12 mouse cellular contexts compared by ENCODE assay signal in genomic region chr8:26659381-26659780, GRCm38 (mm10).
DNase-seq lines count a peak whose midpoint lies in the region; ATAC-seq and TF ChIP-seq lines count a peak whose summit lies in the region.
"Had no signal": no experiment of that assay in that cellular context is flagged by ENCODE, and none has a peak within 500 bp of the region (broad histone marks: within the 10 kb centered on the region; RNA-seq: fewer than 3 reads in every experiment).

No protein-coding gene starts in this region.

- H3K4me2 ChIP-seq in embryonic facial prominence, embryonic 11.5 days (ENCODE audit: low read depth, low read length) = no peak overlapping the region
- H3K4me2 ChIP-seq: midbrain, embryonic 15.5 days had no signal

- DNase-seq in embryonic facial prominence, embryonic 11.5 days (ENCODE audit: low spot score) = peak; percentile 43
- no peak for DNase-seq in embryonic facial prominence, embryonic 10.5 days (ENCODE audit: low spot score)
- DNase-seq in liver, adult 2 months (ENCODE audit: extremely low read depth, low read depth, low spot score) = peak; percentile 7
- no peak for DNase-seq in liver
- no peak for DNase-seq in brain, embryonic 14.5 days (ENCODE audit: low read depth)
- peak; percentile 41 for DNase-seq in lung, postnatal 36 days
- no peak for DNase-seq in Muller cell, postnatal 12 days (ENCODE audit: inconsistent ontology term)
- DNase-seq in heart, postnatal 10 days = no peak
- DNase-seq: heart, postnatal 4 days; right cerebral cortex, postnatal 4 days had no signal

- no peak overlapping the region for H3K27ac ChIP-seq in embryonic facial prominence, embryonic 11.5 days (replicated peaks; ENCODE audit: low read depth, low read length)
- H3K27ac ChIP-seq in embryonic facial prominence, embryonic 10.5 days (replicated peaks) = no peak overlapping the region
- no peak overlapping the region for H3K27ac ChIP-seq in liver, adult 2 months (replicated peaks; ENCODE audit: insufficient read depth, low read depth, low read length)
- H3K27ac ChIP-seq: midbrain, embryonic 15.5 days had no signal

- no peaks in the 10 kb centered on the region for H3K79me2 ChIP-seq in liver, adult 2 months (ENCODE audit: control insufficient read depth, insufficient read depth, low read length)

- TF ChIP-seq POLR2A in liver, adult 2 months (IDR thresholded peaks at IDR 0.05; ENCODE audit: extremely low read depth, insufficient read depth, low read length) = no peak
- no peak for TF ChIP-seq POLR2A in brain, embryonic 14.5 days (IDR thresholded peaks at IDR 0.05; ENCODE audit: borderline replicate concordance, extremely low read depth, insufficient read depth, insufficient read length, poor library complexity, severe bottlenecking)

- no peak overlapping the region for H3K4me3 ChIP-seq in embryonic facial prominence, embryonic 11.5 days (ENCODE audit: low read depth, low read length)
- no peak overlapping the region for H3K4me3 ChIP-seq in embryonic facial prominence, embryonic 10.5 days
- H3K4me3 ChIP-seq in liver, adult 2 months (ENCODE audit: insufficient read depth, low read depth, low read length) = no peak overlapping the region
- H3K4me3 ChIP-seq: midbrain, embryonic 15.5 days had no signal

- H3K9ac ChIP-seq in embryonic facial prominence, embryonic 11.5 days (replicated peaks; ENCODE audit: low read length) = no peak overlapping the region
- no peak overlapping the region for H3K9ac ChIP-seq in liver, adult 2 months (ENCODE audit: low read depth, low read length)
- H3K9ac ChIP-seq: midbrain, embryonic 15.5 days had no signal

- TF ChIP-seq CTCF in liver, adult 2 months (IDR thresholded peaks at IDR 0.05; ENCODE audit: low read depth, low read length) = no peak
- TF ChIP-seq CTCF in brain, embryonic 14.5 days (IDR thresholded peaks at IDR 0.05; ENCODE audit: borderline replicate concordance, extremely low read depth, insufficient read depth, insufficient read length) = peak; percentile 34; the same call in 1 of the 2 replicates

- H3K4me1 ChIP-seq in embryonic facial prominence, embryonic 11.5 days (ENCODE audit: control insufficient read depth, insufficient read depth, low read length) = no peaks in the 10 kb centered on the region
- peaks cover 2% of the 10 kb centered on the region; the same call in 1 of the 2 replicates for H3K4me1 ChIP-seq in embryonic facial prominence, embryonic 10.5 days
- no peaks in the 10 kb centered on the region for H3K4me1 ChIP-seq in liver, adult 2 months (ENCODE audit: control insufficient read depth, insufficient read depth, low read length)
- H3K4me1 ChIP-seq: midbrain, embryonic 15.5 days had no signal

- no peaks in the 10 kb centered on the region for H3K36me3 ChIP-seq in embryonic facial prominence, embryonic 11.5 days (replicated peaks; ENCODE audit: control insufficient read depth, insufficient read depth, low read depth, low read length)
- no peaks in the 10 kb centered on the region for H3K36me3 ChIP-seq in embryonic facial prominence, embryonic 10.5 days (replicated peaks)
- H3K36me3 ChIP-seq in liver, adult 2 months (ENCODE audit: control insufficient read depth, insufficient read depth, low read length) = no peaks in the 10 kb centered on the region
- H3K36me3 ChIP-seq: midbrain, embryonic 15.5 days had no signal

- 43% methylated on average over 1 of the region's 1 CpGs for WGBS in embryonic facial prominence, embryonic 11.5 days
- 35% methylated on average over 1 of the region's 1 CpGs for WGBS in embryonic facial prominence, embryonic 10.5 days
- 39% methylated on average over 1 of the region's 1 CpGs for WGBS in liver, adult 2 months

- no peak for ATAC-seq in embryonic facial prominence, embryonic 11.5 days (replicated peaks; ENCODE audit: insufficient number of reproducible peaks, low FRiP score, low TSS enrichment, low read depth)
- ATAC-seq: forebrain, embryonic 16.5 days; midbrain, embryonic 15.5 days had no signal

- intact Hi-C loops in heart, postnatal 10 days (cut with DNase I) = no loop called here

- H3K9me3 ChIP-seq in embryonic facial prominence, embryonic 11.5 days (replicated peaks; ENCODE audit: control insufficient read depth, low read length) = no peaks in the 10 kb centered on the region
- no peaks in the 10 kb centered on the region for H3K9me3 ChIP-seq in embryonic facial prominence, embryonic 10.5 days
- H3K9me3 ChIP-seq: midbrain, embryonic 15.5 days had no signal

- no peaks in the 10 kb centered on the region for H3K27me3 ChIP-seq in embryonic facial prominence, embryonic 11.5 days (ENCODE audit: control insufficient read depth, insufficient read depth, low read length)
- H3K27me3 ChIP-seq in embryonic facial prominence, embryonic 10.5 days (replicated peaks; ENCODE audit: low read depth, poor library complexity, severe bottlenecking) = 0 out of 2 replicates have a peak, but pooled peaks cover under 1% of the 10 kb centered on the region
- H3K27me3 ChIP-seq in liver, adult 2 months (ENCODE audit: control insufficient read depth, insufficient read depth, low read length) = no peaks in the 10 kb centered on the region
- H3K27me3 ChIP-seq: midbrain, embryonic 15.5 days had no signal

Comparison
In these comparisons a context has a peak if more than half of its experiments do, and no peak if none do; other contexts are left out.
1. DNase-seq: peak in embryonic facial prominence, embryonic 11.5 days (single experiment), liver, adult 2 months (single experiment) and lung, postnatal 36 days (single experiment); none in embryonic facial prominence, embryonic 10.5 days (single experiment), liver (single experiment), brain, embryonic 14.5 days (single experiment), Muller cell, postnatal 12 days (single experiment) and heart, postnatal 10 days (0 of 2).